Mouse (Mus musculus) ovary, postnatal 14 days (tissue): ENCODE results near the gene Gm3002.
"Not testable (repeated sequence)": the region's sequence is repeated elsewhere in the genome, so short reads cannot be mapped to it uniquely, and the experiment has no call there.

Experiments
- DNase-seq: peaks from one replicate; pipeline ENCODE4 v3.0.0; 2022; ENCODE audit warnings: low spot score

Gene Gm3002

GRCm38 (mm10) chr14:3809774-3810173 is at the start of gene Gm3002:
TSS of gene Gm3002 (plus strand) at chr14:3810074.
- DNase-seq = not testable (repeated sequence)

GRCm38 (mm10) chr14:3845945-3846344 is 36.1 kb downstream of the Gm3002 start, which contains the start of gene Gm3033:
TSS of gene Gm3033 (plus strand) at chr14:3846245.
- DNase-seq = not testable (repeated sequence)

GRCm38 (mm10) chr14:3883872-3884271 is 74.0 kb downstream of the Gm3002 start, which contains the start of gene Gm2916:
TSS of gene Gm2916 (plus strand) at chr14:3884172.
- DNase-seq = not testable (repeated sequence)

- DNase-seq = not testable (repeated sequence)
Measured at GRCm38 (mm10) chr14:3931456-3931855, 121.6 kb downstream of the Gm3002 start, which contains the start of gene Gm3029. TSS of gene Gm3029 (plus strand) at chr14:3931756.

GRCm38 (mm10) chr14:3963247-3963646 is 153.4 kb downstream of the Gm3002 start, which contains the start of gene Gm3095:
TSS of gene Gm3095 (plus strand) at chr14:3963547.
- DNase-seq = not testable (repeated sequence)

GRCm38 (mm10) chr14:3998094-3998493 is 188.2 kb downstream of the Gm3002 start, which contains the start of gene Gm3099:
TSS of gene Gm3099 (plus strand) at chr14:3998394.
- not testable (repeated sequence) for DNase-seq
